Mouse (Mus musculus) megakaryocyte progenitor cell, adult 5-6 weeks (primary cell): ENCODE measurements around the gene Atg4b. TPM values are rescaled to one million over a fixed set of nuclear protein-coding genes. Genes with fewer than 3 reads are reported as not detected.

Experiments
- ATAC-seq: replicated peaks from 2 replicates; pipeline ENCODE4 v1.8.0; 2016; ENCODE audit warnings: mild to moderate bottlenecking, moderate TSS enrichment, inconsistent platforms; ENCODE audit not compliant: poor library complexity
- total RNA-seq, 2 experiments: library from RNA; stranded (forward) in 1 of 2; stranded (reverse) in 1 of 2; fragments of 157-497, 149-512 nt in 1 of 2; fragments of 200-1000 nt in 1 of 2; gene quantifications; 2 replicates each; pipeline versions ENCODE4 v1.2.3 to v1.2.4; 2015 to 2017

Gene Atg4b
- total RNA-seq (2015) (17.6 and 21.0 TPM in 2 replicates), total RNA-seq (2017) (50.7 and 58.5 TPM in 2 replicates)

- no peak for ATAC-seq
These were observed at the start of gene Atg4b for GRCm38 (mm10) chr1:93751290-93751689. Gene Atg4b, plus strand, starts transcription at chr1:93751500.

GRCm38 (mm10) chr1:93702106-93702505, 49.2 kb upstream of the Atg4b start:
- ATAC-seq, result no peak

- ATAC-seq, result no peak
These were observed 47.7 kb upstream of the Atg4b start for GRCm38 (mm10) chr1:93703472-93704048.

GRCm38 (mm10) chr1:93704341-93704740, 47.0 kb upstream of the Atg4b start:
- no peak for ATAC-seq

- ATAC-seq, result no peak
These were observed 45.9 kb upstream of the Atg4b start for GRCm38 (mm10) chr1:93705389-93705788.

GRCm38 (mm10) chr1:93716166-93716565, 35.1 kb upstream of the Atg4b start:
- ATAC-seq, result no peak

- no peak for ATAC-seq
These were observed 29.7 kb upstream of the Atg4b start for GRCm38 (mm10) chr1:93721557-93721956.

GRCm38 (mm10) chr1:93724623-93725022, 26.7 kb upstream of the Atg4b start:
- no peak for ATAC-seq

- ATAC-seq, result no peak
These were observed 25.6 kb upstream of the Atg4b start for GRCm38 (mm10) chr1:93725665-93726064.

- ATAC-seq, result no peak
These were observed 25.2 kb upstream of the Atg4b start for GRCm38 (mm10) chr1:93726116-93726515.

GRCm38 (mm10) chr1:93726974-93727373, 24.3 kb upstream of the Atg4b start:
- ATAC-seq, result peak; percentile 98

- no peak for ATAC-seq
These were observed 20.2 kb upstream of the Atg4b start for GRCm38 (mm10) chr1:93731103-93731502.

GRCm38 (mm10) chr1:93731880-93732281, 19.4 kb upstream of the Atg4b start:
- 0 out of 2 replicates have a peak, but pooled peaks have one; percentile 29 for ATAC-seq

- ATAC-seq, result no peak
These were observed 15.4 kb upstream of the Atg4b start for GRCm38 (mm10) chr1:93735859-93736258.

- ATAC-seq, result no peak
These were observed 13.6 kb upstream of the Atg4b start for GRCm38 (mm10) chr1:93737711-93738110.

GRCm38 (mm10) chr1:93740671-93741070, 10.6 kb upstream of the Atg4b start:
- ATAC-seq, result no peak

- ATAC-seq, result peak; percentile 79
These were observed 9.3 kb upstream of the Atg4b start for GRCm38 (mm10) chr1:93741987-93742386.

- peak; percentile 40; the same call in 1 of the 2 replicates for ATAC-seq
These were observed 8.4 kb upstream of the Atg4b start for GRCm38 (mm10) chr1:93742910-93743309.

- no peak for ATAC-seq
These were observed 5.1 kb upstream of the Atg4b start for GRCm38 (mm10) chr1:93746179-93746578.

- ATAC-seq, result peak; percentile 71
These were observed 2.8 kb upstream of the Atg4b start for GRCm38 (mm10) chr1:93748539-93748938.

GRCm38 (mm10) chr1:93753911-93754572, 2.7 kb downstream of the Atg4b start:
- ATAC-seq, result peak; percentile 28

GRCm38 (mm10) chr1:93754573-93755290, 3.4 kb downstream of the Atg4b start, which contains the start of gene Thap4:
Gene Thap4, minus strand, starts transcription at chr1:93754864.
- ATAC-seq, result peak; percentile 70
